Mouse (Mus musculus) liver, postnatal 0 days (tissue): ENCODE data around the gene Mecom. TPM values are rescaled to one million over a fixed set of nuclear protein-coding genes. Genes with fewer than 3 reads are reported as not detected.

ENCODE experiments used
- ATAC-seq: fragments of 200-750 bp; cut with Nextera tagmentation; 2 replicates; pipeline ENCODE4 v1.8.0; 2017; ENCODE audit warnings: mild to moderate bottlenecking, moderate library complexity
- DNase-seq: peaks from one replicate; pipeline ENCODE4 v3.0.0-alpha.2; 2016
- H3K27ac ChIP-seq: fragments of 300-500 bp; sonication (generic); 2 replicates; pipeline ENCODE4 v1.5.1; 2014; ENCODE audit warnings: antibody characterized with exemption, moderate library complexity, mild to moderate bottlenecking, low read depth
- H3K27me3 ChIP-seq: fragments of 300-500 bp; sonication (generic); 2 replicates; pipeline ENCODE4 v1.6.1; 2014; ENCODE audit warnings: low read length, control low read depth, mixed read lengths; ENCODE audit not compliant: insufficient read depth
- H3K36me3 ChIP-seq: fragments of 300-500 bp; sonication (generic); replicated peaks from 2 replicates; pipeline ENCODE4 v1.6.1; 2014; ENCODE audit warnings: mild to moderate bottlenecking, control low read depth, low read length, moderate library complexity, mixed read lengths; ENCODE audit not compliant: insufficient read depth
- H3K4me1 ChIP-seq: fragments of 300-500 bp; sonication (generic); 2 replicates; pipeline ENCODE4 v1.6.1; 2014; ENCODE audit warnings: antibody characterized with exemption, mild to moderate bottlenecking, control low read depth; ENCODE audit not compliant: insufficient read depth
- H3K4me2 ChIP-seq: fragments of 300-500 bp; sonication (generic); 2 replicates; pipeline ENCODE4 v1.6.1; 2014; ENCODE audit warnings: low read depth, mild to moderate bottlenecking, low read length, moderate library complexity, mixed read lengths
- H3K4me3 ChIP-seq: fragments of 300-500 bp; sonication (generic); 2 replicates; pipeline ENCODE4 v1.5.1; 2014; ENCODE audit warnings: low read depth, low read length
- H3K9ac ChIP-seq: fragments of 300-500 bp; sonication (generic); replicated peaks from 2 replicates; pipeline ENCODE4 v1.6.1; 2014; ENCODE audit warnings: mild to moderate bottlenecking, moderate library complexity
- H3K9me3 ChIP-seq: fragments of 300-500 bp; sonication (generic); 2 replicates; pipeline ENCODE4 v1.6.1; 2016; ENCODE audit warnings: mild to moderate bottlenecking, control low read depth, low read length, mixed read lengths
- CTCF ChIP-seq: sonication (generic); IDR thresholded peaks from 2 replicates; pipeline ENCODE4 v1.5.1; 2016; ENCODE audit warnings: antibody characterized with exemption, low read depth
- EP300 ChIP-seq: IDR thresholded peaks from 2 replicates; pipeline ENCODE4 v1.6.1; 2016; ENCODE audit warnings: antibody characterized with exemption, low read depth, mild to moderate bottlenecking
- WGBS: fragments of 180-500 bp; shearing (Covaris S2); extraction: QIAGEN DNeasy Blood & Tissue Kit; methylation state at CpG from one replicate; pipeline ENCODE4 v1.1.7; 2014; ENCODE audit not compliant: insufficient replicate concordance; 5-methylcytosine and 5-hydroxymethylcytosine counted together
- polyA plus RNA-seq: library from polyadenylated mRNA; unstranded; fragments of >200 nt; fragmentation: Nextera tagmentation; extraction: Ambion mirVana; gene quantifications from 2 replicates; pipeline ENCODE4 v1.2.1, GENCODE M21; 2015

Mecom gene
- polyA plus RNA-seq, 1 experiment from 2014 or later = 0.89 TPM

DNA sequence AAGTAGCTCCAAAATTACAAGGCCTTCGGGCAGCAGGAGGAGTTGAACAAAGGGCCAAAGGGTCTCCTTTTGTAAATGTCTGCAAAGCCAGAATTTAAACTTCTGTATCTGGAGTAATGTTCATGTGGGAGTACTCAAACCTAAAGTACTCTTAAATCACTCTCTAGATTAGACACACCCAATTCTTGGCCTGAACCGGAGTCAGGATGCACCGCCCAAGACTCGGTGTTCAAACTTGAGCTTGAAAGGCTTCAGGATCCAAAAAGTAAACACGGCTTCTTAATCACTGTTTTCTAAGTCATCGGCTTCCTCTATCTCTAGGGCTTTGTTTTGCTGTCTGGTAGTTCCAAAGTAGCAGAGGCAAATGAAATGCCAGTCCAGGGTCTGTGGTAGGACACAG is 67.3 kb downstream of the Mecom start:
- DNase-seq (no peak), ATAC-seq (no peak)
- Histone ChIP-seq H3K9me3 (no peaks in the 10 kb centered on the region), H3K27ac (no peak overlapping the region), H3K4me3 (no peak overlapping the region), H3K27me3 (no peaks in the 10 kb centered on the region), H3K36me3 (no peaks in the 10 kb centered on the region), H3K4me2 (no peak overlapping the region), H3K9ac (no peak overlapping the region), H3K4me1 (no peaks in the 10 kb centered on the region)
- WGBS = 67% methylated on average over 6 of the region's 6 CpGs
- TF ChIP-seq CTCF (no peak), EP300 (no peak)

DNA sequence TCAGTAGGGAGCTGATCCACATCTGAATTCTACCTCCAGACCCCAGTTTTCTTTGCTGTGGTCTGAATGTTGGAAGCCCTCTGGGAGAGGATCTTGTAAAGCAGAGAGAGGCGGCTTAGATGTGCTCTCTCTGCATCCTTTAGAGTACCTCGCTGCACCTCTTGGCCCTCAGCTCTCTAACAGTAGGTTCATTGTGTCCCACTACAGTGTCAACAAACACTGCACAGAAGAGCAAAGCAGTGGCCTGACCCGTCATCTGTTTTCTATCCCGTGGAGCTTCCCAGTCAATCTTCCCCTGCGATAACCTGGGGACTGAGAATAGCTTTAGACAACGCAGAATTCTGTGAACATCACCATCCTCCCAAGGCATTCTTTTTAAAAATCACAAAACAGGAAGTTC is 69.6 kb downstream of the Mecom start:
- Histone ChIP-seq H3K27me3 (no peaks in the 10 kb centered on the region), H3K4me1 (no peaks in the 10 kb centered on the region), H3K9me3 (no peaks in the 10 kb centered on the region), H3K4me2 (no peak overlapping the region), H3K36me3 (no peaks in the 10 kb centered on the region), H3K4me3 (no peak overlapping the region), H3K27ac (no peak overlapping the region), H3K9ac (no peak overlapping the region)
- TF ChIP-seq CTCF (no peak), EP300 (no peak)
- no peak for DNase-seq
- no peak for ATAC-seq
- WGBS = 59% methylated on average over 6 of the region's 6 CpGs

DNA sequence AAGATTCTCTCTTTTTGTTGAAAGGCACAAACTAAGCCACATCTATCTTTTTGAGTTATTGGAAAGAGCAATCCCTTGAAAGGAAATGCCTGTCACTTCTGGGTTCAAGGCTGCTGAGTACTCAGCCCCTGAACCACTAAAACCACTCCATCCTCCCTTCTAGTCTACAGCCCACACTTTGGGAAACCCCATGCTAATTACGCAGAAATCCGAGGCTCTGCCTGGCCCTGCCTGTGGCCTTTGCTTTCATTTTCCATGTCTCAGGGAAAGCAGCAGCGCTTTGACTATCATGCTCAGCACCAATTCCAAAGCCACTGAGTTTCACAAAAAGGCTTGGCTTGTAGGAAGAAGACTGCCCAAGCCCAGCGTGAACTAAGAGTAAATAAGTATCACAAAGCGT is 70.8 kb downstream of the Mecom start:
- Histone ChIP-seq H3K9ac (no peak overlapping the region), H3K9me3 (no peaks in the 10 kb centered on the region), H3K27ac (no peak overlapping the region), H3K4me1 (no peaks in the 10 kb centered on the region), H3K36me3 (no peaks in the 10 kb centered on the region), H3K27me3 (no peaks in the 10 kb centered on the region), H3K4me2 (no peak overlapping the region), H3K4me3 (no peak overlapping the region)
- TF ChIP-seq EP300 (no peak), CTCF (no peak)
- ATAC-seq = no peak
- no peak for DNase-seq
- WGBS = 54% methylated on average over 5 of the region's 5 CpGs

DNA sequence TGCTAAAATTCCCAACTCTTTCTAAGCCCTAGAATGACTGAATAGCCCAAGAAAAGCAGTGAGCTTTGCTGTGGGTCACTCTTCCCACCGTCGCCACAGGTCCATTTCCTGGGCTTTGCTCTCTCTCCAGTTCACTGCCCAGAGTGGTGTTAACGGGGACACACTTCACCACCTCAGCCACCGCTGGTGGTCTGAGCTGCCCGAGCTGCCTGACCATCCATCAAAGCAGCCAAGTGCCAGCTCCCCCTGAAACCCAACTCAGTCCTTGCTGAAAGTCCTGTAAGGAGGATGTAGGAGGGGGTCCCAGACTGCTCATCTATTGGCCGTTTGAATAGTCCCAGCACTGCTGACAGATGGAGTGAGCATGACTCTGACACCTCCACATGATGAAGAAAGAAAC is 72.2 kb downstream of the Mecom start:
- Histone ChIP-seq H3K4me3 (no peak overlapping the region), H3K27ac (no peak overlapping the region), H3K27me3 (no peaks in the 10 kb centered on the region), H3K4me2 (no peak overlapping the region), H3K9ac (no peak overlapping the region), H3K4me1 (no peaks in the 10 kb centered on the region), H3K9me3 (no peaks in the 10 kb centered on the region), H3K36me3 (no peaks in the 10 kb centered on the region)
- DNase-seq (no peak), ATAC-seq (no peak)
- 72% methylated on average over 6 of the region's 6 CpGs for WGBS
- TF ChIP-seq CTCF (no peak), EP300 (no peak)

DNA sequence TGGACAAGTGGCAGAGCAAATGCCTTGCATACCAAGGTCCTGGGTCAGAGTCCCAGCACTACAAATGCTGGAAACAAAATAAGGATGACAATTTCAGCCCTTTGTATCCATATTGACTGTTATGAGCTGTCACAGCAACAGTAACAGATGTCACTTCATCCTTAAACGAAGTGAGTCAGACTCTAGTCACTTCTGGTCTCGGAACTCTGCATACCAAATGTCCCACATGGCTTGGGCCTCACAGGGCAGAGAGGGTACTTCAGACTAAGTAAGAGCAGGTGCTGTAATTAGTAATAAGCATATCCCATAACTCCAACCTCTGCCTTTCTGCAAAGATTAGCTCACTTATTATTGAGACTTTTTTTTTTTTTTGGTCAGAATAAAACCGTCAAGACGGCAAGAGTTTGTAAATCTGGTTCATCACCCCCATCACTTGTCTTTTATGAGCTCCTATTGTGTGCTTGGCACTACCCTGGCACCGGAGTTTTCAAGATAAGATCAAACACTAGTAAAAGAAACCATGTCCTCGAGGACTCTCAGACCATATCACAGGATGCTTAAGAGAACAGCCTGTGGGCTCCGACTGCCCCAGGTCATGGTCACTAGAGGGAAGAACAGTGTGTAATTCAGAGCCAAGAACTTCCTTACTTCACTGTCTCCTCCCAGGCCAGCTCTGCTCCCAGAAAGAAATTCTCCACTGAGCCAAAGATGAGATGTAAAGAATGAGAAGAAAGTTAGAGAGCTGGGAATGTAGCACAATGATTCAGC is 79.6 kb downstream of the Mecom start:
- Histone ChIP-seq H3K4me3 (no peak overlapping the region), H3K9ac (no peak overlapping the region), H3K4me2 (no peak overlapping the region), H3K9me3 (no peaks in the 10 kb centered on the region), H3K27ac (no peak overlapping the region), H3K27me3 (no peaks in the 10 kb centered on the region), H3K36me3 (no peaks in the 10 kb centered on the region), H3K4me1 (no peaks in the 10 kb centered on the region)
- no peak for DNase-seq
- 68% methylated on average over 7 of the region's 7 CpGs for WGBS
- no peak for TF ChIP-seq CTCF
- TF ChIP-seq EP300 = no peak
- ATAC-seq = no peak

DNA sequence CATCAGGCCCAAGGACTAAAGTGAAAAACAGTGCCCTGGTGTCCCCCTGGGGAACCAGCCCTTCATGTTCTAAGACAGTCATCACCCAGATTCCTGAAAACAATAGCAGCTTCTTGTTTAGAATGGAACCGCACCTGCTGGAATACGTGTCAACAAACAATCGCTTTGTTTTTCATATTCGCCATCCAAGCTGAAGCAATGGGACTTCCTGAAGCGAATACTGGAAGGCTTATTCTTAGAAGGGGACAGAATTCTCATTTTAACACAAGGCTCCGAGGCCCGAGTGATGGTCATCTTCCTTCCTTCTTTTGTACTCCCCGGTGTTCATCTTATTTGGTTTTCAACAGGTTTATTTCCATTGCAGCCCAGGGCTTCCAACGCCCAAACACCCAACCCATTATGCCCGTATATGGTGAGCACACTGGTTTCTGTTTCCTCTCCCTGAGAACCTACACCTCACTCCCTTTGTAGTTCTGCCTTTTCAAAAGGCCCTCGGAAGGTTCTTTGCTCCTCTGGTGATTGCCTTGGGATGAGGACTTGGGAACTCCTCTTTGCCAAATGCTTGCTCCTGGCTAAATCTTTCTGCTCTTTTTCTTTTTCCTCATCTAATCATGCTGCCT is 81.7 kb downstream of the Mecom start:
- TF ChIP-seq EP300 = no peak
- no peak for ATAC-seq
- no peak overlapping the region for H3K4me2 ChIP-seq
- H3K27me3 ChIP-seq = no peaks in the 10 kb centered on the region
- H3K27ac ChIP-seq = no peak overlapping the region
- H3K9ac ChIP-seq = no peak overlapping the region
- no peaks in the 10 kb centered on the region for H3K4me1 ChIP-seq
- no peak for DNase-seq
- no peak overlapping the region for H3K4me3 ChIP-seq
- H3K9me3 ChIP-seq = no peaks in the 10 kb centered on the region
- WGBS = 52% methylated on average over 11 of the region's 11 CpGs
- no peaks in the 10 kb centered on the region for H3K36me3 ChIP-seq
